Mouse (Mus musculus) liver (tissue): ENCODE results near the gene Tgm1.

Experiments used
- DNase-seq: peaks from one replicate; pipeline ENCODE4 v3.0.0-alpha.2; 2020; ENCODE audit warnings: mixed read lengths

Tgm1 gene

DNA sequence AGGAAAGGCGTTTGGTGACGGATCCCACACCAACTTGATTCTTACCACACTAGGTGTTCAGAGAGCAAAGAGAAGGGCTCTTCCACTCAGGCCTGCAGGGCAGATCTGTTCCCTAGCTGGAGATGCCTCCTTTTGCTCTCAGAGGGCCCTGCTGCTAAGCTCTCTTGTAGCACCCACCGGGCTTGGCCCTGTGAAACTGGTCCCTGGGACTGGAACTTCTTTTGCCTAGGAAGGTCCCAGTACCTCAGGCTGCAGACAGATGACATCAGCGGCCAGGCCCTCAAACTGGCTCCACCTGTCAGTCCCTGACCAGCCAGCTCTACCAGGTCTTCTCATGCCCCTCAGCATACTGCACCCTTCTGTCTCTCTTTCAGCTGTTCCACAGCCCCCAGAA, at the start of gene Tgm1:
Gene Tgm1, minus strand, starts transcription at position 198 of the 394 bp plus-strand sequence.
- no peak for DNase-seq

DNA sequence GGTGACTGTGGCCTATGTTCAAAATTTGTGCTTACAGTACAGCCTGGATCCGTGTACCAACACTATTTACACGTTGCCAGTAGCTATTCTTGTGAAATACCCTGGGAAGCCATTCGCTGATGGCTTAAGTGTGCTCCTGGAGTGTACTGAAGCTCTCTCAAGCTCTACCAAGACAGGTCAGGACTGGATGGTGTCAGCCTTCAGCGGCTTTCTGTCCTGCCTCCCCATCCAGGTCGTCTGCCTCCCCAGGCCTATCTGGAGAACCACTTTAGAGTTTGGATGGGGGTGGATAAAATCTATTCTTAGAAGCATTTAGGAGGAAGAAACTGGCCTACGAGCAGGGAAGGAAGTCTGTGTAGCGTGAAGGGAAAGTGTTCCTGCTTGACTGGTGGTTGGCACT, 49.4 kb upstream of the Tgm1 start:
- no peak for DNase-seq

DNA sequence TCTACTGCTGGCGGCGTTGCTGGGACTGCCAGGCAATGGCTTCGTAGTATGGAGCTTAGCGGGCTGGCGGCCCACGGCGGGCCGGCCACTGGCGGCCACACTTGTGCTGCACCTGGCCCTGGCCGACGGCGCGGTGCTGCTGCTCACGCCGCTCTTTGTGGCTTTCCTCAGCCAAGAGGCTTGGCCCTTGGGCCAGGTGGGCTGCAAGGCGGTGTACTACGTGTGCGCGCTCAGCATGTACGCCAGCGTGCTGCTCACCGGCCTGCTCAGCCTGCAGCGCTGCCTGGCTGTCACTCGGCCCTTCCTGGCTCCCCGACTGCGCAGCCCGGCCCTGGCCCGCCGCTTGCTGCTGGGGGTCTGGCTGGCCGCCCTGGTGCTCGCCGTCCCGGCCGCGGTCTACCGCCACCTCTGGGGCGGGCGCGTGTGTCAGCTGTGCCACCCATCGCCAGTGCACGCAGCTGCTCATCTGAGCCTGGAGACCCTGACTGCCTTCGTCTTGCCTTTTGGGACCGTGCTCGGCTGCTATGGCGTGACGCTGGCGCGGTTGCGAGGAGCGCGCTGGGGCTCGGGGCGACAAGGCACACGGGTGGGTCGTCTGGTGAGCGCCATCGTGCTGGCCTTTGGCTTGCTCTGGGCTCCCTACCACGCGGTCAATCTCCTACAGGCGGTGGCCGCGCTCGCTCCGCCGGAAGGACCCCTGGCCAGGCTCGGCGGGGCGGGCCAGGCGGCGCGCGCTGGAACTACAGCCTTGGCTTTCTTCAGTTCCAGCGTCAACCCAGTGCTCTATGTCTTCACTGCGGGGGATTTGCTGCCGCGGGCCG, 48.5 kb upstream of the Tgm1 start:
- peak; percentile 39 for DNase-seq

DNA sequence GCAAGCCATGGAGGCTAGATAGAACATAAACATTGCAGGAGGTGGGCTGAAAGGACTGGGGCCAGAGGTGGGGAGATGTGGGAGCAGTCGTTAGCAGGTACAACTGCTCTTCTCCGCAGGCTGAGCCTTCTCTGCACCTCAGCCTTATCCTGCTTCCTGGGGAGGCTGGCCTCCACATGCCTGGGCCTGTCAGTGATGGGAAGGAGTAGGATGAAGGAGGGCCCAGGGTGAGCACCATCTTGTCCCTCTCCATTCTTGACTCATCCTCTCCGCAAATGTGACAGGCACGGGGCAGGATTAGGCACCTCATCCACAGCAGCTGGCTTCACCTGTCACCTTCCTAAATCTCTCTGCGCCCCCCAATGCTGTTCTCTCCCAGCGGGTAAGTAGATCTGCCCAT, 47.4 kb upstream of the Tgm1 start, which contains the start of gene Ltb4r2:
Gene Ltb4r2, plus strand, starts transcription at position 266 of the 400 bp plus-strand sequence.
- DNase-seq = no peak

DNA sequence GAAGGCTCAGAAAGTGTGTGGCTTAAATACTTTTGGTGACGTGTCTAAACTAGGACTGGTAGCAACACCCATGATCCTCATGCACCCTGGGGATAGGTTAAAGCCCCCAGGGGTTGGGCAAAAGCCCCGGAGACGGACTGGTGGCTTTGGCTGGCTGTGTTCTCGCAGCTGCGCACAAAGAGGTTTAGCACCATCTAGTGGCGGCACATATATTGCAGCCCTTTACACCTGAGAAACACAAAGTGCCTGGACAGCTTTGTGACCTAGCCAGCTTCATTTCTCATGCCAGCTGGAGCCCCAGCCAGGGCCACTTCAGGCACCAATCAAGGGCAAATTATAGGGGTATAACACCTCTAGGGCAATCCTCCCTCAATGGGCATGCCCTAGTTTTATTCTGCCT, 46.4 kb upstream of the Tgm1 start:
- peak; percentile 83 for DNase-seq

DNA sequence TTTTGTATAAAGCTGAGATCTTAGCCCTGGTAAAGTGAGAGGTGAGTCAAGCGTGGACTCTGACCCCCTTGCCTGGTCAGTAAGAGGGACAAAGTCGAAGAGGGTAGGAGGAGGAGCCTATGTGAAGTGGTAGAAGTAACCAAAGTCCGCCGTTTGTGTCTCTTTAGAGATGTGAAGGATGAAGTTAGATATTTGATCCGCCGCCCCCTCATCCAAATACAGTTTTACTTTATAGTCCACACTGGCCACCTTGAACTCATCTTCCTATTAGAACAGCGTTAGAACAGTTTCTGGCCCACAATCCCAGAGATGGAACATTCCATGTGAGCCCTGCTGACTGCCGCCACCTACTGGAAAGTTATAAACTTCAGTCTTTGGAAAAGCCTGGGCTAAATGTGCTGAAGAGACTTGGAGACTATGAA, 44.6 kb upstream of the Tgm1 start, which contains the start of gene Cideb:
Gene Cideb, minus strand, starts transcription at position 96 of the 422 bp plus-strand sequence.
- peak; percentile 53 for DNase-seq

DNA sequence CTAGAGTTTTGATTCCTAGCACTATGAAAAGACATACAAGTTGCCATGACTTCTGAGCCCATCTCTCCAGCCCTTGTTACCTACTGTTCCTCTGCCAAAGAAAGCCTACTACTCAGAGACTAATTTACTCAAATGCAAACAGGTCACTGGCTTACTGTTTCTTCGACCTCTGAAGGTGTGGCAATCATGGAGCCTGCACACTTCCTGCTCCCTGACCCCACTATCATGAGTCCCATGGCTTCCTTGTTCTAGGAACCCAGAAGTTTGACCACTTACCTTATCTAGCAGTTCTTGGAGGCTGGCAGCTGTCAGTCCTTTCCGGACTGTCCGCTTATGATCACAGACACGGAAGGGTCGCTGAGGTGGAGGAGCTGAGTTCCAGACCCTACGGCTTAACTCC, 43.8 kb upstream of the Tgm1 start:
- DNase-seq = no peak

DNA sequence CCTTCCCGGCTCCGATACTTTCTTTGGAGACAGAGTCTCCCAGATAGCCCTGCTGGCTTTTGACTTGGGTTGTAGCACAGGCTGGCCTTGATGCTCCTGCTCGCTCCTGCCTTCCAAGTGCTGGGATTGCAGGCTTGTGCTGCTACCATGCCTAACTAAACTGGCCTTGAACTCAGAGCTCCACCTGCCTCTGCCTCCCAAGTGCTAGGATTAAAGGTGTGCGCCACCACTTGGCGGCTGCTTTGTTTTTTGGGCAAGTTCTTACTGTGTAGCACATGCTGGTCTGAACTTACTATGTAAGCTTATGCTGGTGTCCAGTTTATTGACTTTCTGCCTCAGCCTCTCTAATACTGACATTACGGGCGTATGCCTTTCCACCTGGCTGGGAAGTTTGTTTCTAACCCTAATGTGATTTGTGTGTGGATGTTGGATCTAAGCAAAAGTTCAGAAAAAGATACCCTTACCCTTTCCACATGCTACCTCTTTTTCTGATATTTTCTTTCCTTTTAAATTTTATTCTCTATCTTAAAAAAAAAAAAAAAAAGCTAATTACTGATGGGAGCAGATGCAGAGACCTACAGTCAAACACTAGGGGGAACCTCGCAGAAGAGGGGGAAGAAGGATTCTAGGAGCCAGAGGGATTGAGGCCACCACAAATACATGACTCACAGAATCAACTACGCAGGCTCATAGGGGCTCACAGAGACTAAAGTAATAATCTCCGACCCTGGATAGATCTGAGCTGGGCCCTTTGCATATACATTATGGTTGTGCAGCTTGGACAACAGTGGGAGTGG, 33.5 kb upstream of the Tgm1 start:
- no peak for DNase-seq

DNA sequence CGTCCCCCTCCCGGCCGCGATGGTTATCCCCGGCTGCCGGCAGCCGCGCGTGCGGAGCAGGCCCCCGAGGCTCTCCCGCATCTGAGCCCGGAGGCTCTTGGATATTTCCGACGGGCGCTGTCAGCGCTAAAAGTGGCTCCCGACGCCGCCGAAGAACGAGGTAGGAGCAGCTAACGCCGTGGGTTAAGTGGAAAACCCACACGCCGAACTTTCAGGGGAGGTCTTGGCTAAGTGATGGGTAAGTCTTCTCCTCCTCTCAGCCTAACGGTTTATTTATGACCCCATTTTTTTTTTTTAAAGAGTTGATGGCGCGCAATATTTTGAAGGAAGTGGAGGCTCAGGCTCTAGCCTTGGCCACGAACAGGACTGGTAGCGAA, 32.1 kb upstream of the Tgm1 start:
- DNase-seq = no peak

DNA sequence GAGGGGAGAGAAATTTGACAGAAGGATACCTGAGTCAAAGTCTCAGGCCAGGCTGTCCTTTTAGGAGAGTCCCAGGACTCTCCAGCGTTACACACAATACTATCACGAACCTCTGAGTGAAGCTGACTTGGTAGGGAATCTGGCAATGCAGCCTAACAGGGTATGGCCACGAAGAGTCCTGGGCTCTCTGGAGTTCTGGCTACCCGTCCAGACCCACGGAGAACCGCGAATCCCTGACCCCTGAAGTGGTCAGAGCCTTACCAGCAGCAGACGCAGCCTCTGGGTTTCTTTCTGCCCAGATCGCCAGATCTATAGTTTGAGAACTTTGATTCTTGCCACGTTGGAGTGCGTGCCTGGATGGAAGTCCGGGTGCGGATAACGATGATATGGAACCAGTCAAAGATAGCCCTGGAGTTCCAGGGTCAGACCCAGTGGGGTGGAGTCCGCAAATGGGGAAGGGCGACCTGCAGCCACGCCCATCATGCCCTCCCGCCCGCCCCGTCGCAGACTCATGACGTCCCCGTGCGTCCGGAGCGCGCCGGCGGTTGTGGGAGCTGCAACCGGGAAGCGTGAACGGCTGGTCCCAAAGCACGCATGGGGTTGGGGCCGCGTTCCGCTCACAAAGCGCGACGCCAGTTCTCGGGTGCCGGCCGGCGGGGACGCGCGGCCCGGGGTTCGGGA, 31.6 kb upstream of the Tgm1 start, which contains the start of the genes Dhrs1 and Nop9:
Gene Dhrs1, minus strand, starts transcription at position 511 of the 681 bp plus-strand sequence.
Gene Nop9, plus strand, starts transcription at position 514 of the 681 bp plus-strand sequence.
- DNase-seq = peak; percentile 94

DNA sequence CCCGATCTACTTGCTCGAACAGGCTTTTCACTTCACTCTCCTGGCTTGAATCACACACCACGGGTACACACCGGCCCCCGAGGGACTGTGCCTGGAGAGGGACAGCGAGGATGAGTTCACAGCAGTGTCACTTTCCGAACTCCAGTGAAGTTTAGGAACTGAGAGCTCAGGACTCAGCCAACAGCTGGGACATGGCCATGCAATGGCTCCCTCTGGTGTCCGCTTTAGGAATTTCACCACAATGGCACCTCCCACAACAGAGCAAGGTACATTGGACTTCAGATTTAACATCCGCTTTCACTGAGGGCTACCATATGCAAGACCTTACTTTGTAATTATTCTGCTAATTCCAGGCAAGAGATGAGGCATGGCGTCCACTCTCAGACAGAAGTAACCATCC, 30.0 kb upstream of the Tgm1 start:
- peak; percentile 86 for DNase-seq

DNA sequence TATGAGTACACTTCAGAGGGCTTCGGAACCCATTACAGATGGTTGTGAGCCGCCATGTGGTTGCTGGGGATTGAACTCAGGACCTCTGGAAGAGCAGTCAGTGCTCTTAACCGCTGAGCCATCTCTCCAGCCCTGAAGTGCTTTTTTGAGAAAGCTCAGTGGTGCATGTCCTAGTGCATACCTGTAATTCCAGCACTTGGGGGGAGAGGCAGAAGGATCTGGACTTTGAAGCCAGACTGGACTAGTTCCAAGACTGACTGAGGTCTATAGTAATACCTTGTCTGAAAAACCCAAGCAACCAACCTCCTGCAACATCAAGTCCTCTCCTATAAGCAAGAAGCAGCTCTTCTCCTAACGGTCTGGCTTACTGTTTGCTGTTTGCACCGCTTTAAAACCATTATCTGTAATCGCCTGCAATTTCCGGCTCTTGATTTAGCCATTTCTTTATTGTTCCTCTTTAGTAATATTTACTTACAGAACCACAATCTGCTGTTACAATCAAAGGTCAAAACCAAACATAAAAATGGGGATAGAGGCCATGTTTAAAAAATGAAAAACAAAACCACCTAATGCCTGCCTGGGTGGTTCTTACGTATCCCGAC, 23.5 kb upstream of the Tgm1 start:
- DNase-seq = no peak

DNA sequence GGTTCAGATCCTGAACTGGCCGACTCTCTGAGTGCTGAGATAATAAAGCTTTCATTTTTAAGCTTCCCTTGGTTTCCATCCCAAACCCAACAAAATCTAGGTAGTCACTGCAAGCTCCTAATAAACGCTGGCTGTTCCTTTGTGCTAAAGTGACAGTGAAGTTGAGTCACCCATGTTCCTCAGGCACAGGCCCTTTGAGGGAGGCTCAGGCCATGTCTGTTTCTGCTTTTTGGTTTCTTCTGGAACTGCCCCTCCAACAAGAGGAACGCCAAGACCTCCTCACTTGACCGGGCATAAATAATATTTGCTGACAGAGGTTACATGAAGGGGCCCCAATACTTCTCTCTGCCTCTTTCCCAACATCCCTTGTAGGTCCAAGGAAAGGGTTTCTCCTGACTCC, 22.0 kb upstream of the Tgm1 start:
- no peak for DNase-seq

DNA sequence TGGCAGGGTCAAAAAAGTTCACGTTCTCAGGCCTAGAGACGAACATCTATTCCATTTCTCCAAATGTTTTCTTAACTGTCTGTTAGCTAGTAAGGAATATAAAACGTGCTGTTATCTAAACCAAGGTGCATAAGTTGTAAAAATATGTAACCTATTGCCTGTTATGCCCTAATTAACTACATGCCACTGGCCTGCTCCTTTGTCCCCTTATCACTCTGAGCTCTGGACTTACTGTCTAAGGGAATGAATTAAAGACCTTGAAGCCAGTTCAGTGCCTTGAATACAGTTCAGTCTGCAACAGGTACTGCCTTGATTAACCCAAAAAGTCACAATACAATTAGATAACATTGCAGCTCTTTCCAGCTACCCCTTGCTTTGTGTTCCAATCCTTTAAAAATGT, 21.6 kb upstream of the Tgm1 start:
- no peak for DNase-seq

DNA sequence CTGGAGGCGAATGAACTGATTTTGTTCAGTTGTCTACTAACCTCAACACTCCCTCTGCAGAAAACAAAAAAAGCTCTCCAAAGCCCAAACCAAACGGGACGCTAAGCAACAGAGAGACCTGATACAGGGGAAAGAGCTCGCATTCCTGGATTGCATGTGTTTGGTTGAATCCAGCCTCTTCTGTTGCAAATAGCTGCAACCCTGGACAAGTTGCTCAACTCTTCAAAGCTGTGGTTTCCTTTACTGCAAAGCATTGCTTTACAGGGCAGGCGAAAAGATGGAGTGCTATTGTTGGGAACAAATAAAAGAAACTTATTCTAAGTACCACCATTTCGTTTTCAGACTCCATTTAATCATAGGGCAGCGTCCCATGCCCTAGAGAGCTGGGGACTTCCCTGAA, 21.1 kb upstream of the Tgm1 start:
- DNase-seq = no peak

DNA sequence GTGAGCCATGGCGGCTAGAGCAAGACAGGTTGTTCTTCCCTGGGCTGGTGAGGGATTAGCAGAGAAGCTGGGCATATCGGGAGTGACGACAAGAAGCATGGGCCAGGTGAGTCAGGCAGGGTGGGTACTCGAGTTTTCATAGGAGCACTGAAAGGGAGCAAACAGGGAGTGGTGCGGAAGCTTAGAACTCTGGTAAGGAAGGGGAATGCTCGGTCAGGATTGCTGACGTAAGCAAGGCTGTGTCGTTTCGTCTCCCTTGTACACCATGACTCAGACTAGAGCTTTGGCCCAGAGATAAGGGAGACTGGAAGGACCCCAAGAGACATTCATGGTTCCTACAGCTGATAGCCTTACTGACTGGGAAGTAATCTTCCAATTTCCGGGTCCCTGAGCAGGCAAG, 20.2 kb upstream of the Tgm1 start:
- DNase-seq = no peak

DNA sequence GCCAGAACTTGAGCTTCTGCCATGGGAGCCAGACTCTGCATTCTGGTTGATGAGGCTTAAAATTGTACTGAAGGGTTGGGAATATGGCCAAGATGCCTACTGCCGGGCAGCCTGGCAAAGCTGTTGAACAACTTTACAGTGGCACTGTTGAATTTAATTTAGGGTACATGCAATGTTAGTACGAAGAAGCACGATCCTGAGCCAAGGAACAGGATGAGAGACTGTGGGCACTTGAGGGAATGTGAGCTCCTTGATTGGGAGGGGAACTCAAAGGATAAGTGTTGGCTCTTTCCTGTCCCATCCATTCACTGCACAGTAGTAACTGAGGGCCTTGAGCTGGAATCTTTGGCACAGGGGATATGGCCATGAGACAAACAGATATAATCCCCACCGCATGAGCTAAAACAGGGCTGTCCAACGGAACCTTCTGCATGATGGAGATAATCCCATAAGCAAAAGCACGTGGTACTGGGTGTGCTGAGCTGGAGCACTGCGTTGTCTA, 16.9 kb upstream of the Tgm1 start:
- DNase-seq = no peak

DNA sequence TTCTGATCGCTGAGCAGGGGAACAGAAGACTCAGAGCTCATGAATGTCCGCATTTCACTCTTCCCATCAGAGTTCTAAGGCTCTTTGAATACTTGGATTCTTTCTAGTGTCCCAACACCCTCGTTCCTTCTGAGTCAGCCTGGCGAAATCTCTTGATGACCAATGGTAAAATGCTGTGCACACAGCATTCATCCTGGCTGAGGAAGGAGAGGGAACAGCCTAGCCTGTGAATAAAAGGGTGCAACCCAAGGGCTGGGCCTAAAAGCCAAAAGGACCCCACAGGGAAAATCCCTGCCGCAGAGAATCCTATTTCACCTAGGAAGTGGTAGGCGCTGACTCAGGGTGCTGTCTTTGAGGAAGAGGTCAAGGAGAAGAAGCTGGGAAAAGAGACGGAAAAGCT, 16.4 kb upstream of the Tgm1 start:
- no peak for DNase-seq

DNA sequence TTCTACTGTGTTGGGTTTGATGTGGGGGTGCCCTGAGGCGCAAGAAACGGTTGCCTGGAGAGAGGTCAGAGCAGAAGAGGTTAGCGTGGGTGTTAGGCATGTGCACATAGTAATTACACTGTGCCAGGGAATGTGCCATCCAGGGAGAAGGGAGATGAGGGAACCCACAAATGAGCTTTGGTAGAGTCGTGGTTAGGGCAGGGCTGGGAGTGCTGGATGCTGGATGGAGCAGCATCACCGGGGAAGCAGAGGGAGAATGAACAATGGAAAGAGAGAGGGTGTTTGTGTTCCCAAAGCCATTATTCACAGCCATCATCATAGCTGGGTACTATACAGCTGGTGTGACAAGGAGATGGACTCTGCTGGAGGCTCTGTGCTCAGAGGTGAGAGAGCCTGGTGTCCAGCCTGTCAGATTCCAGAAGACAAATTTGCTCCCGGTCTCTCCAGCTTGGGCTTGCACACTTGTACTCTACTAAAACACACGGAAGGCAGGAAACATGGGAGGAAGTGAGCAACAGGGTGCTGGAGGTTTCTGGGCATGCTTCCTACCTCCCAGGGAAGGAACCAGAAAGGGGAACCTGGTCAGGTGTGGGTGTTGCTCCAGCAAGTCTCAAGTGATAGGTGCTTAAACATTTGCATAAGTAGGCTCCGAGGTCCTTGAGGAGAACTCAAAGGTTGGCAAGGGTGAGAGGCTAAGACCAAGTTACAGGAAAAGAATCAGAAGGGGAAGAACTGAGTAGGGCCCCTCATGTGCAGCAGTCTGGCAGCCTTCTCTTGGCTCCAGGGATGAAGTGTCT, 14.4 kb upstream of the Tgm1 start:
- DNase-seq = no peak

DNA sequence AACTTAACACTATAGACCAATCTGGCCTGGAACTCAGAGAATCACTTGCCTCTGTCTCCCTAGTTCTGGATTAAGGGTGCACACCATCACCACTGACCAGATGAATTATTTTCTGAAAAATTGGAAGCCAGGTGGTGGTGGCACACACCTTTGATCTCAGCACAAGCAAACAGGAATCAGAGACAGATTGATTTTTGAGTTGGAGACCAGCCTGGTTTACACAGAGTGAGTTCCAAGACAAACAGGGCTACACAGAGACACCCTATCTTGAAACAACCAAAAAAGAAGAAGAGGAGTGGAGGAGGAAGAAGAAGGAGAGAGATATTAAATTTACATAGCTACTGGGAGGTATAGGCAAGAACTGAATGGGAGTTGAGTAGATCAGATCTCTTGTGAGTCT, 12.5 kb upstream of the Tgm1 start:
- DNase-seq = no peak

DNA sequence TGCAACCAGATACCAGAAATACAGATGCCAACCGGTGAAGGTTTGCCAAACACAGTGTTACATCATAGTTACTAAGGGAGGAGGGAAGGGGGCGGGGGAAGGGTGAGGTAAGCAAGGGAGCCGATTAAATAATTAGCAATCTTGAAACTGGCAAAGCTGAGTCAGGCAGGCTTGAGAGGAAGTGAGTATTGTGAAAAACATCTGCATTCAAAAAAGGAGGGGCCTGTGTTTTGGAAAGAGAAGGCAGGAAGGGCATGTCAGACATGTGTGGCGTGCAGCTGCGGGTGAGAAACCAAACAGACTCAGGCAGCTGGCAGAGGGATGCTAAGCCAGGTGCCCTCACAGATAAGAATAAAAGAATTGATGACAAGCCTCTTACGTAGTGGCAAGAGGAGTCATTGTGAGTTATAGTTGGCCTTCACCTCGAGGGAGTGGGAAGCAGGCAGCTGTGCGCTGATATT, 10.7 kb upstream of the Tgm1 start:
- DNase-seq = peak; percentile 23

DNA sequence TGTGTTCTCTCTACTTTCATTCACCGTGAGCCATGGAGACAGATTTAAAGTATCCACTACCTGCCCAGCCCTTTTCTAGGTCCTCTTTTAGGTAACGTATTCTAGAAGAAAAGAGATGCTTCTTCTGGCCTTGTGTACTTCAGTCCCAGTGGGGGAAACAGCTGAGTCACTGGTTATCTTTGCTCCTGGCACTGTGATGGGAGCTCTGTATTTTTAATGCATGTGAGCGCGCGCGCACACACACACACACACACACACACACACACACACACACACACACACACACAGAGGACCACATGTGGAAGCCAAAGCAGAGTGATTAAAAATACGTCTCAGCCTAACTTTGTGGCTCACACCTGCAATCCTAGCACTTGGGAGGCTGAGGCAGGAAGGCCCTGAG, 9.7 kb upstream of the Tgm1 start:
- DNase-seq = peak; percentile 40
